Mouse (Mus musculus) heart, adult 11 months (tissue): ENCODE data around the gene Atr.
"Not testable (repeated sequence)": the region's sequence is repeated elsewhere in the genome, so short reads cannot be mapped to it uniquely, and the experiment has no call there.

Experiments
- DNase-seq: peaks from one replicate; pipeline ENCODE4 v3.0.0; 2022

Gene Atr

GRCm38 (mm10) chr9:95953658-95954057, 96.3 kb downstream of the Atr start:
- peak; percentile 88 for DNase-seq

GRCm38 (mm10) chr9:95954226-95954584, 96.8 kb downstream of the Atr start:
- DNase-seq = no peak

GRCm38 (mm10) chr9:95954585-95955461, 97.4 kb downstream of the Atr start, which contains the start of gene Xrn1:
TSS of gene Xrn1 (plus strand) at chr9:95954760.
- peak; percentile 99 for DNase-seq

- DNase-seq = no peak
Observed at GRCm38 (mm10) chr9:95957611-95958010, 100.2 kb downstream of the Atr start.

DNA sequence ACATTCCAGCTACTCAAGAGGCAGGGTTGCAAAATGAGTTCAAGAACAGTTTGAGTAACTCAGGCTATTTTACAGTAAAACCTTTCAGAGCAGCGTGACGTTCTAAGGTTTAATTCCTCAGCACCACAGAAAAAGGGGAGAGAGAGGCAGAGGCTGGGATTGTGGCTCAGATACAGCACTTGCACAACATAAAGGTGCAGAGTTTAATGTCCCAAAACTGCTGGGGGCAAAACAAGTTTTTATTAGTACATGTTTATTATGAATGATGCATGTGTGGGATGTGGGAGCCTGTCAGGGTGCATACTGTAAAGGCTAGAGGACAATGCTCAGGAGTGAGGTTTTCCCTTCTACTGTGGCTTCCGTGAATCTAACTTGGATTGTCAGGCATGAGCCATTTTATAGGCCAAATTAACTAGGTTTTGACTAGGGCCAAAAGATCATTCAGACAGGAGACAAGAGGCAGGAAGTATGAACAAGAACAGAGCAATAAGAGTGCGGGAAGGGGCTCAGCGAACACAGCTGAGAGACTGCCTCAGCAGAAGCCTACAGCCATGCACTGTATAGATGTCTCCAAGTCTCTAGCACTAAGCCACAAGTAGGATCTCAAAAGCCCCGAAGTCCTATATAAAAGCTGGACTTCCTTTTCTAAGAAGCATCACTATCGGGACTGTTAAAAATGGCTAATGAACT, 100.8 kb downstream of the Atr start:
- DNase-seq = no peak

- not testable (repeated sequence) for DNase-seq
Observed at GRCm38 (mm10) chr9:95958731-95959105, 101.3 kb downstream of the Atr start.

DNA sequence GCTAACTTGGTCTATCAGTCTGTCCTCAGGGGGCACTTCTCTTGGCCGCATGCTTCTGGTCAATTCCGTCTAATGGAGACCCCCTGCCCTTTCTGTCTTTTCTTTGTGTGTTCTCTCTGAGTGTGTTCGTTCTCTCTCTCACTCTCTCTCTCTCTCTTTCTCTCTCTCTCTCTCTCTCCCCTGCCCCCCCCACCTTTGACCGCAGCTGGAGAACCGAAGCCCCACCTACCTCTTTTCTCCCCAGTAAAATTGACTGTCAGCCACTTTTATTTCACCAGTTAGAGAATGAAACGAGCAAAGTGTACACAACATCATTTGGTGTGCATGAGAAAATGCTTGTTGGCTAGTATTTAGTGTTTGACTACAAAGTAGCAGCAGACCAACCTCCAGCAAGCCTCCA, 101.8 kb downstream of the Atr start:
- DNase-seq = no peak

GRCm38 (mm10) chr9:95959732-95960428, 102.5 kb downstream of the Atr start:
- no peak for DNase-seq

- no peak for DNase-seq
Observed at GRCm38 (mm10) chr9:95961058-95961457, 103.7 kb downstream of the Atr start.

GRCm38 (mm10) chr9:95964037-95964436, 106.6 kb downstream of the Atr start:
- no peak for DNase-seq

GRCm38 (mm10) chr9:95978279-95978678, 120.9 kb downstream of the Atr start:
- DNase-seq = no peak

DNA sequence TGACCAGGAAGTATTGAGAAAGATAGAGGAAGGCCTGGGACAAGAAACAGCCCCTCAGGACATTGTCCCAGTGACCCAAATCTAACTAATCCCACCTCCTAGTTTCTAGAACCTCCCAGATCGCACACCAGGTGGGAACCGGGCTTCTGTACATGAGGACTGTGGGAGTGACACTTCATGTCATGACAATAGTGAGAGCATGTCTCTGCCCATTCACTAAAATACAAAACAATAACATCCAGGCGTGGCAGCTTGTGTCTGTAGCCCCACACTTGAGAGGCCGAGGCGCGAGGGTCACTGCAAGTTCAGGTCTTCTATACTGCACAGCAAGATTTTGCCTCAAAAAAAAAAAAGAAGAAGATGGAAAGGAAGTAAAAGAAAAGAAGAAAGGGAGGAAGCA, 122.5 kb downstream of the Atr start:
- no peak for DNase-seq

DNA sequence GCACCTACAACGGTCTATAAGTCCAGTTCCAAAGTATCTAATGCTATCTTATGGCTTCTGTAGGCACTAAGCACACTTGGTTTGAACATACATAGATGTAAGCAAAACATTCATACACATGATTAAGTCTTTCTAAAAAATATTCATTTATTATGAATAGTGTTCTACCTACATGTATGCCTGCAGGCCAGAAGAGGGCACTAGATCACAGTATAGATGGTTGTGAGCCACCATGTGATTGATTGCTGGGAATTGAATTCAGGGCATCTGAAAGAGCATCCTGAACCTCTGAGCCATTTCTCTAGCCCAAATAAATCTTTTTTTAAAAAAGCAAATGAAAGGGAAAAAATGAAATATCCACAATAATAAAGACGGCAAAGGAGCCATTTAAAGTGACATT, 134.9 kb downstream of the Atr start:
- DNase-seq = no peak
